Mouse (Mus musculus): ENCODE results near the gene Tlnrd1. TPM values are rescaled to one million over a fixed set of nuclear protein-coding genes. Genes with fewer than 3 reads are reported as not detected.

The Tlnrd1 gene
- polyA plus RNA-seq (2012; rRNA removed), result 49.2 and 68.8 TPM in 2 replicates

GRCm38 (mm10) chr7:83884021-83884658 lies at the start of gene Tlnrd1, which contains the start of gene Mesd:
Gene Tlnrd1, minus strand, starts transcription at chr7:83884305.
Gene Mesd, plus strand, starts transcription at chr7:83884466.
- WGBS, result 1% methylated on average over 69 of the region's 69 CpGs
- peak; percentile 92 for DNase-seq
- TF ChIP-seq CTCF (IDR thresholded peaks at IDR 0.05; ENCODE audit: insufficient read depth, low read length) (no peak), POLR2A (IDR thresholded peaks at IDR 0.05; ENCODE audit: borderline replicate concordance, extremely low read depth, low read depth, low read length) (peak; percentile 43; the same call in 1 of the 2 replicates)
- peaks cover 15% of the 10 kb centered on the region for H3K4me1 ChIP-seq (ENCODE audit: control insufficient read depth, insufficient read depth, low read length)
- H3K4me3 ChIP-seq (replicated peaks; ENCODE audit: extremely low read depth, low read depth, low read length), result peak within 1 kb of the TSS; percentile 84

GRCm38 (mm10) chr7:83921637-83922036 lies 37.5 kb upstream of the Tlnrd1 start:
- H3K4me3 ChIP-seq (replicated peaks; ENCODE audit: extremely low read depth, low read depth, low read length), result no peak overlapping the region
- H3K4me1 ChIP-seq (ENCODE audit: control insufficient read depth, insufficient read depth, low read length), result no peaks in the 10 kb centered on the region
- TF ChIP-seq CTCF (IDR thresholded peaks at IDR 0.05; ENCODE audit: insufficient read depth, low read length), result no peak
- no peak for TF ChIP-seq POLR2A (IDR thresholded peaks at IDR 0.05; ENCODE audit: borderline replicate concordance, extremely low read depth, low read depth, low read length)
- WGBS, result 41% methylated on average over 3 of the region's 3 CpGs
- DNase-seq, result no peak

GRCm38 (mm10) chr7:83920241-83920640 lies 36.1 kb upstream of the Tlnrd1 start:
- 46% methylated on average over 4 of the region's 4 CpGs for WGBS

GRCm38 (mm10) chr7:83914566-83914965 lies 30.5 kb upstream of the Tlnrd1 start:
- peak; percentile 76 for DNase-seq
- TF ChIP-seq CTCF (IDR thresholded peaks at IDR 0.05; ENCODE audit: insufficient read depth, low read length), result peak; percentile 85
- no peak for TF ChIP-seq POLR2A (IDR thresholded peaks at IDR 0.05; ENCODE audit: borderline replicate concordance, extremely low read depth, low read depth, low read length)
- Histone ChIP-seq H3K4me3 (replicated peaks; ENCODE audit: extremely low read depth, low read depth, low read length) (no peak overlapping the region), H3K4me1 (ENCODE audit: control insufficient read depth, insufficient read depth, low read length) (no peaks in the 10 kb centered on the region)
- under 1% methylated on average over 3 of the region's 3 CpGs for WGBS

More at GRCm38 (mm10) chr7:83920241-83920640, 36.1 kb upstream of the Tlnrd1 start:
- DNase-seq, result no peak
- TF ChIP-seq POLR2A (IDR thresholded peaks at IDR 0.05; ENCODE audit: borderline replicate concordance, extremely low read depth, low read depth, low read length) (no peak), CTCF (IDR thresholded peaks at IDR 0.05; ENCODE audit: insufficient read depth, low read length) (no peak)
- Histone ChIP-seq H3K4me1 (ENCODE audit: control insufficient read depth, insufficient read depth, low read length) (no peaks in the 10 kb centered on the region), H3K4me3 (replicated peaks; ENCODE audit: extremely low read depth, low read depth, low read length) (no peak overlapping the region)

- 76% methylated on average over 9 of the region's 9 CpGs for WGBS
- TF ChIP-seq POLR2A (IDR thresholded peaks at IDR 0.05; ENCODE audit: borderline replicate concordance, extremely low read depth, low read depth, low read length), result no peak
- no peak for TF ChIP-seq CTCF (IDR thresholded peaks at IDR 0.05; ENCODE audit: insufficient read depth, low read length)
- no peaks in the 10 kb centered on the region for H3K4me1 ChIP-seq (ENCODE audit: control insufficient read depth, insufficient read depth, low read length)
- H3K4me3 ChIP-seq (replicated peaks; ENCODE audit: extremely low read depth, low read depth, low read length), result no peak overlapping the region
- DNase-seq, result no peak
These were observed 29.9 kb upstream of the Tlnrd1 start for GRCm38 (mm10) chr7:83913995-83914394.

GRCm38 (mm10) chr7:83913405-83913932 lies 29.4 kb upstream of the Tlnrd1 start:
- Histone ChIP-seq H3K4me3 (replicated peaks; ENCODE audit: extremely low read depth, low read depth, low read length) (no peak overlapping the region), H3K4me1 (ENCODE audit: control insufficient read depth, insufficient read depth, low read length) (no peaks in the 10 kb centered on the region)
- TF ChIP-seq CTCF (IDR thresholded peaks at IDR 0.05; ENCODE audit: insufficient read depth, low read length) (no peak), POLR2A (IDR thresholded peaks at IDR 0.05; ENCODE audit: borderline replicate concordance, extremely low read depth, low read depth, low read length) (no peak)
- no peak for DNase-seq
- WGBS, result 71% methylated on average over 6 of the region's 6 CpGs

- Histone ChIP-seq H3K4me3 (replicated peaks; ENCODE audit: extremely low read depth, low read depth, low read length) (no peak overlapping the region), H3K4me1 (ENCODE audit: control insufficient read depth, insufficient read depth, low read length) (no peaks in the 10 kb centered on the region)
- TF ChIP-seq CTCF (IDR thresholded peaks at IDR 0.05; ENCODE audit: insufficient read depth, low read length) (no peak), POLR2A (IDR thresholded peaks at IDR 0.05; ENCODE audit: borderline replicate concordance, extremely low read depth, low read depth, low read length) (no peak)
- WGBS, result 58% methylated on average over 3 of the region's 3 CpGs
- DNase-seq, result no peak
These were observed 27.8 kb upstream of the Tlnrd1 start for GRCm38 (mm10) chr7:83911909-83912308.

- H3K4me1 ChIP-seq (ENCODE audit: control insufficient read depth, insufficient read depth, low read length), result no peaks in the 10 kb centered on the region
- TF ChIP-seq CTCF (IDR thresholded peaks at IDR 0.05; ENCODE audit: insufficient read depth, low read length), result no peak
- TF ChIP-seq POLR2A (IDR thresholded peaks at IDR 0.05; ENCODE audit: borderline replicate concordance, extremely low read depth, low read depth, low read length), result no peak
- WGBS, result 63% methylated on average over 3 of the region's 3 CpGs
- no peak for DNase-seq
- no peak overlapping the region for H3K4me3 ChIP-seq (replicated peaks; ENCODE audit: extremely low read depth, low read depth, low read length)
These were observed 20.7 kb upstream of the Tlnrd1 start for GRCm38 (mm10) chr7:83904831-83905230.

- 52% methylated on average over 5 of the region's 5 CpGs for WGBS
- TF ChIP-seq POLR2A (IDR thresholded peaks at IDR 0.05; ENCODE audit: borderline replicate concordance, extremely low read depth, low read depth, low read length) (no peak), CTCF (IDR thresholded peaks at IDR 0.05; ENCODE audit: insufficient read depth, low read length) (no peak)
- H3K4me3 ChIP-seq (replicated peaks; ENCODE audit: extremely low read depth, low read depth, low read length), result no peak overlapping the region
- DNase-seq, result no peak
- H3K4me1 ChIP-seq (ENCODE audit: control insufficient read depth, insufficient read depth, low read length), result no peaks in the 10 kb centered on the region
These were observed 18.4 kb upstream of the Tlnrd1 start for GRCm38 (mm10) chr7:83902296-83903145.

Measured in lung, adult 2 months (tissue).